Mouse (Mus musculus) limb, embryonic 13.5 days (tissue): ENCODE data around the gene Hspa4. TPM values are rescaled to one million over a fixed set of nuclear protein-coding genes. Genes with fewer than 3 reads are reported as not detected.
A peak's percentile ranks its signal among the peaks of the same experiment; 100 is the strongest.

Experiments
- ATAC-seq: fragments of 200-750 bp; cut with Nextera tagmentation; 2 replicates; pipeline ENCODE4 v1.8.0; 2017; ENCODE audit warnings: low read depth, moderate number of reproducible peaks, moderate TSS enrichment; ENCODE audit not compliant: low FRiP score
- H3K27ac ChIP-seq: fragments of 300-500 bp; sonication (generic); 2 replicates; pipeline ENCODE4 v1.5.1; 2015; ENCODE audit warnings: inconsistent platforms, mild to moderate bottlenecking, moderate library complexity
- H3K27me3 ChIP-seq: fragments of 300-500 bp; sonication (generic); 2 replicates; pipeline ENCODE4 v1.6.1; 2015; ENCODE audit warnings: mild to moderate bottlenecking, inconsistent platforms
- H3K36me3 ChIP-seq: fragments of 300-500 bp; sonication (generic); 2 replicates; pipeline ENCODE4 v1.6.1; 2015; ENCODE audit warnings: inconsistent platforms, mild to moderate bottlenecking, moderate library complexity
- H3K4me1 ChIP-seq: fragments of 300-500 bp; sonication (generic); 2 replicates; pipeline ENCODE4 v1.6.1; 2015; ENCODE audit warnings: inconsistent platforms
- H3K4me2 ChIP-seq: fragments of 300-500 bp; sonication (generic); replicated peaks from 2 replicates; pipeline ENCODE4 v1.6.1; 2015; ENCODE audit warnings: inconsistent platforms, mild to moderate bottlenecking, moderate library complexity
- H3K4me3 ChIP-seq: fragments of 300-500 bp; sonication (generic); 2 replicates; pipeline ENCODE4 v1.5.1; 2015; ENCODE audit warnings: moderate library complexity, mild to moderate bottlenecking, inconsistent platforms
- H3K9ac ChIP-seq: fragments of 300-500 bp; sonication (generic); 2 replicates; pipeline ENCODE4 v1.6.1; 2015; ENCODE audit warnings: mild to moderate bottlenecking, inconsistent platforms
- H3K9me3 ChIP-seq: fragments of 300-500 bp; sonication (generic); 2 replicates; pipeline ENCODE4 v1.6.1; 2016; ENCODE audit warnings: inconsistent platforms
- WGBS: fragments of 180-500 bp; shearing (Covaris S2); methylation state at CpG from one replicate; pipeline ENCODE4 v1.1.7; 2015; 5-methylcytosine and 5-hydroxymethylcytosine counted together
- polyA plus RNA-seq: library from polyadenylated mRNA; unstranded; fragments of >200 nt; fragmentation: Nextera tagmentation; extraction: Ambion mirVana; gene quantifications from 2 replicates; pipeline ENCODE4 v1.2.1, GENCODE M21; 2015

The Hspa4 gene
- polyA plus RNA-seq, 1 experiment from 2014 or later: 79.0 TPM

DNA sequence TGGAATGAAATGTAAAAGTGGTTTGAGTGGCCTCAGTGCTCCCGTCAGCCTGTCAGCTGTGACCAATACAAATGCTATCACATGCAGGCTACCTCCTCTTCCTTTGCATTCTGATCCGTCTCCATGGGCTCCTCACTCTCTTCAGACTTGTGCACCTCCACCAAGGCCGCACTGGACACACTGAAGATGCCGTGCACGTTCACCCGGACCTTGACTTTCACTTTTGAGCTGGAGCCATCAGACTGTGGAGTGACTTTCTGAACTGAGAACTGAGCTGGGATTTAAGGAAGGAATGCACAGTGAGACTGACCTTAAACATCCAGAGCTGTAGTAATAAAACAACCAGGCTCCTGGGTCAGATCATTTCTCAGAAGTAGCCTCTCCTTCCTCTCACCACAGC, 30.7 kb downstream of the Hspa4 start:
- Histone ChIP-seq H3K27ac (no peak overlapping the region), H3K4me2 (no peak overlapping the region), H3K9me3 (no peaks in the 10 kb centered on the region), H3K27me3 (no peaks in the 10 kb centered on the region), H3K4me1 (no peaks in the 10 kb centered on the region), H3K9ac (no peak overlapping the region), H3K4me3 (no peak overlapping the region), H3K36me3 (peaks cover 95% of the 10 kb centered on the region)
- 93% methylated on average over 6 of the region's 6 CpGs for WGBS
- ATAC-seq: no peak

- ATAC-seq: no peak
Observed at GRCm38 (mm10) chr11:53260556-53260955, 39.7 kb downstream of the Hspa4 start.

GRCm38 (mm10) chr11:53260056-53260455, 40.2 kb downstream of the Hspa4 start:
- no peak overlapping the region for H3K4me2 ChIP-seq
- no peak overlapping the region for H3K9ac ChIP-seq
- peaks cover 49% of the 10 kb centered on the region for H3K36me3 ChIP-seq
- no peaks in the 10 kb centered on the region for H3K4me1 ChIP-seq
- 83% methylated on average over 1 of the region's 1 CpGs for WGBS
- no peak overlapping the region for H3K27ac ChIP-seq
- no peak for ATAC-seq
- no peaks in the 10 kb centered on the region for H3K27me3 ChIP-seq
- no peak overlapping the region for H3K4me3 ChIP-seq
- H3K9me3 ChIP-seq: no peaks in the 10 kb centered on the region

More at GRCm38 (mm10) chr11:53260556-53260955, 39.7 kb downstream of the Hspa4 start:
- no peaks in the 10 kb centered on the region for H3K9me3 ChIP-seq
- WGBS: 85% methylated on average over 5 of the region's 5 CpGs
- H3K9ac ChIP-seq: no peak overlapping the region
- H3K4me2 ChIP-seq: no peak overlapping the region
- H3K27ac ChIP-seq: no peak overlapping the region
- no peaks in the 10 kb centered on the region for H3K27me3 ChIP-seq
- no peaks in the 10 kb centered on the region for H3K4me1 ChIP-seq
- no peak overlapping the region for H3K4me3 ChIP-seq
- peaks cover 54% of the 10 kb centered on the region for H3K36me3 ChIP-seq

GRCm38 (mm10) chr11:53259047-53259632, 41.1 kb downstream of the Hspa4 start:
- peaks cover 40% of the 10 kb centered on the region for H3K36me3 ChIP-seq
- H3K9ac ChIP-seq: no peak overlapping the region
- no peaks in the 10 kb centered on the region for H3K27me3 ChIP-seq
- H3K27ac ChIP-seq: no peak overlapping the region
- no peak for ATAC-seq
- no peak overlapping the region for H3K4me2 ChIP-seq
- peaks cover 6% of the 10 kb centered on the region; the same call in 1 of the 2 replicates for H3K9me3 ChIP-seq
- no peaks in the 10 kb centered on the region for H3K4me1 ChIP-seq
- H3K4me3 ChIP-seq: no peak overlapping the region
- WGBS: 81% methylated on average over 6 of the region's 6 CpGs

DNA sequence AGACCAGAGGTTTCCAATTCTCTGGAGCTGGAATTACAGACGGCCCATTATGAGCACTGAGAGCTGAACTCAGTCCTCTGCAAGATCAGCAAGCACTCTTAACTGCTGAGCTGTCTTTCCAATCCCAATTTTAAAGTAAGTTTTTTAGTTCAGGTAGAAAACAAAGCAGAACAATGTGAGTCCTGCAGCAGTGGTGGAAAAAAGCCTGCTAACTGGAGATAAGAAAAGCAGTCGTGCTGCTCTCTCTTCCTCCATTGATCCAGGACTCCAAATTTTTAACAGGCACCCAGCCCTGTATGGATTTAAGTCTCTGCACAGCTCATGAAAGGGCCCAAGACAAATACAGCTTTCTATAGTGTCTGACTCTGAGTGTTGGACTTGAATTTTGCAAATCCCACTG, 43.3 kb downstream of the Hspa4 start:
- H3K4me1 ChIP-seq: no peaks in the 10 kb centered on the region
- ATAC-seq: no peak
- peaks cover 6% of the 10 kb centered on the region; the same call in 1 of the 2 replicates for H3K9me3 ChIP-seq
- H3K36me3 ChIP-seq: peaks cover 19% of the 10 kb centered on the region
- peaks cover 19% of the 10 kb centered on the region for H3K27me3 ChIP-seq
- H3K4me2 ChIP-seq: no peak overlapping the region
- 82% methylated on average over 2 of the region's 2 CpGs for WGBS
- H3K4me3 ChIP-seq: no peak overlapping the region
- no peak overlapping the region for H3K9ac ChIP-seq
- no peak overlapping the region for H3K27ac ChIP-seq

- Histone ChIP-seq H3K27me3 (peaks cover 23% of the 10 kb centered on the region), H3K4me3 (no peak overlapping the region), H3K9me3 (peaks cover 6% of the 10 kb centered on the region; the same call in 1 of the 2 replicates), H3K4me1 (peaks cover 17% of the 10 kb centered on the region), H3K27ac (no peak overlapping the region), H3K36me3 (peaks cover under 1% of the 10 kb centered on the region), H3K4me2 (no peak overlapping the region), H3K9ac (no peak overlapping the region)
- WGBS: 38% methylated on average over 7 of the region's 7 CpGs
- ATAC-seq: no peak
Observed at GRCm38 (mm10) chr11:53254926-53255325, 45.3 kb downstream of the Hspa4 start.

DNA sequence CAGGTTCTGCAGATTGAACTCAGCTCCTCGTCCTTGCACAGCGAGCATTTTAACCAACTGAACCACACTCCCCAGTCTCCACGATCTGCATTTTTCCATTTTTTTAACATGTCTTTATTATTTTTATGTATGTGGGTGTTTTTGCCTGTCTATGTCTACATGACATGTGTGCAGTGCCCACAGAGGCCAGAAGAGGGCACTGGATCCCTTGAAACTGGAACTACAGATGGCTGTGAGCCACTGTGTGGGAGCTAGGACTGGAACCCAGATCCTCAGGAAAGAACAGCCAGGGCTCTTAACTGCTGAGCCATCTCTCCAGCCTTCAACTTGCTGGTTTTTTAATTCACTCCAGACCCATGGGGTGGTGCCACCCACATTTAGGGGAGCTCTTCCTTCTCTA, 45.8 kb downstream of the Hspa4 start:
- no peak overlapping the region for H3K4me3 ChIP-seq
- peaks cover 6% of the 10 kb centered on the region; the same call in 1 of the 2 replicates for H3K9me3 ChIP-seq
- no peak overlapping the region for H3K9ac ChIP-seq
- no peak overlapping the region for H3K27ac ChIP-seq
- ATAC-seq: no peak
- H3K4me2 ChIP-seq: no peak overlapping the region
- H3K36me3 ChIP-seq: no peaks in the 10 kb centered on the region
- WGBS: 85% methylated on average over 3 of the region's 3 CpGs
- peaks cover 23% of the 10 kb centered on the region for H3K27me3 ChIP-seq
- H3K4me1 ChIP-seq: peaks cover 21% of the 10 kb centered on the region

DNA sequence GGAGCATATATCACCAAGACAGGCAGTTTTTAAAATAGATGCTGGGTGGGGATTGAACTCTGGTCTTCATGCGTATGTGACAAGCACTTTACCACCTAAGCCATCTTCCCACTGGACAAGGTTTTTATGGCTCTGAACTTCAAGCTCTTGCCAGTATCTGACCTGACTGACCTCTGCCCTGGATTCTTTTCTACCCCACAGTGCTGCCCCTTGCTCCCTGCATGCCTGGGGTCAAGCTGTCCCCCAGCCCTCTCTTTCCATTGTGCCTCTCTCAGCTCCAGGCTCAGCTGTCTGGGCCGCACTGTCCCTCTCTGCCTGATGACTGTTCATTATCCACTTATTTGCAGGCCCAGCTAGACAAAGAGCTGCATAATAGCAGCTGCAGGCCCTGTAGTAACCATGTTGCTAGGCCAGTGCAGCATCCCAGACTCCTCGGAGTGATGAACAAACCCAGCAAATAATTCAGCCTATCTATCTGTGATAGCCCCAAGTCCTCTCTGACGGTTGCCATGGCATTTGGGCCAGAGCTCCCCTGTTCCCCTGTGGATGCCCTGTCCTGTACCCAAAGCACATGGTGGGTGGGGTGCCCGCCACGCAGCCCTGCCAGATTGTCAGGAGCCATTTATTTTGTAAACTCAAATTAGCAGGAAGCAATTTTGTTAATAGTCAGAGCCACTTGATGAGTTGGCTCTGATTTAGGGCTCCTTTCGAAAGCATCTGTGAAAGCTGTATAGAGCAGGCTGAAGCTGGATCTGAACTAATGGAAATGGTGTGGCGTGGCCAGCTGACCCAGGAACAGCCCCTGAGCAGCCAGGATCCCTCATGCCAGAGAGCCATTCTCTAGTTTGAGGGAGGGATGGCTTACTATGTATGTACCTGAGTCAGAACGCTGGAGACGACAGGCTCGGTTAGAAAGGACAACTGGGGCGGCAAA, 47.8 kb downstream of the Hspa4 start:
- ATAC-seq: no peak
- Histone ChIP-seq H3K4me3 (no peak overlapping the region), H3K36me3 (no peaks in the 10 kb centered on the region), H3K4me2 (no peak overlapping the region), H3K9me3 (peaks cover 6% of the 10 kb centered on the region; the same call in 1 of the 2 replicates), H3K4me1 (peaks cover 21% of the 10 kb centered on the region), H3K27ac (no peak overlapping the region), H3K27me3 (peaks cover 23% of the 10 kb centered on the region), H3K9ac (no peak overlapping the region)
- 82% methylated on average over 12 of the region's 12 CpGs for WGBS

- H3K27me3 ChIP-seq: peaks cover 23% of the 10 kb centered on the region
- peaks cover 21% of the 10 kb centered on the region for H3K4me1 ChIP-seq
- H3K27ac ChIP-seq: peak overlapping the region; percentile 72; the same call in 1 of the 2 replicates
- H3K9me3 ChIP-seq: peaks cover 6% of the 10 kb centered on the region; the same call in 1 of the 2 replicates
- no peak overlapping the region; the same call in 1 of the 2 replicates for H3K9ac ChIP-seq
- ATAC-seq: peak; percentile 74
- peak overlapping the region; percentile 38 for H3K4me2 ChIP-seq
- no peaks in the 10 kb centered on the region for H3K36me3 ChIP-seq
- H3K4me3 ChIP-seq: no peak overlapping the region
- WGBS: 11% methylated on average over 14 of the region's 14 CpGs
Observed at GRCm38 (mm10) chr11:53250796-53251195, 49.5 kb downstream of the Hspa4 start.

GRCm38 (mm10) chr11:53249686-53250085, 50.6 kb downstream of the Hspa4 start:
- H3K27me3 ChIP-seq: peaks cover 23% of the 10 kb centered on the region
- no peak overlapping the region for H3K4me2 ChIP-seq
- H3K4me3 ChIP-seq: no peak overlapping the region
- H3K9ac ChIP-seq: no peak overlapping the region
- peaks cover 5% of the 10 kb centered on the region; the same call in 1 of the 2 replicates for H3K9me3 ChIP-seq
- peak; percentile 41; the same call in 1 of the 2 replicates for ATAC-seq
- H3K27ac ChIP-seq: no peak overlapping the region; the same call in 1 of the 2 replicates
- H3K4me1 ChIP-seq: peaks cover 21% of the 10 kb centered on the region
- 32% methylated on average over 5 of the region's 5 CpGs for WGBS
- H3K36me3 ChIP-seq: no peaks in the 10 kb centered on the region

- Histone ChIP-seq H3K4me1 (peaks cover 10% of the 10 kb centered on the region), H3K4me3 (no peak overlapping the region), H3K36me3 (no peaks in the 10 kb centered on the region), H3K9me3 (no peaks in the 10 kb centered on the region), H3K4me2 (no peak overlapping the region), H3K27me3 (no peaks in the 10 kb centered on the region), H3K27ac (no peak overlapping the region), H3K9ac (no peak overlapping the region)
- WGBS: 66% methylated on average over 2 of the region's 2 CpGs
- ATAC-seq: no peak
Observed at GRCm38 (mm10) chr11:53245561-53245960, 54.7 kb downstream of the Hspa4 start.

DNA sequence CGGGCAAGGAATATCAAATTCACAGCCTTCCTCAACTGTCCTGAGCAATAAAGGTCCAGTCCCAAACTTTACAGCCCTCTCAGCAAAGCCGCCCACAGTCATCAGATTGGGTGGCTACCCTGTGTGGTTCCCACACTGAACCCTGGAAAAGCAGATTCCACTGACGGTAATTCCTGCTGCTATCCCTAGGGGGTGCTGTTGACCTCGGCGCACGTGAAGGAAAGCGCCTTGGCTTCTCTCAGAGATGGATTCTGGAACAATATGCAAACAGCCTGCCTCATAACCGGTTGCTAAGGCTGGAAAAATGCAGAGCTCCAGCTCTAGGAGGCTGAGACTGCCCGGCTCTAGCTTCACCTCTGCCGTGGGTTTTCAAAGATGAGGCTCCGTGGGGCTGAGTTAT, 57.1 kb downstream of the Hspa4 start:
- Histone ChIP-seq H3K4me3 (no peak overlapping the region), H3K9ac (no peak overlapping the region), H3K4me2 (no peak overlapping the region), H3K9me3 (no peaks in the 10 kb centered on the region), H3K4me1 (no peaks in the 10 kb centered on the region), H3K27ac (no peak overlapping the region), H3K36me3 (no peaks in the 10 kb centered on the region), H3K27me3 (no peaks in the 10 kb centered on the region)
- no peak for ATAC-seq
- 44% methylated on average over 11 of the region's 11 CpGs for WGBS
